Mouse (Mus musculus) neural tube, embryonic 11.5 days (tissue): ENCODE measurements around the gene Acvr1. TPM values are rescaled to one million over a fixed set of nuclear protein-coding genes. Genes with fewer than 3 reads are reported as not detected.

Experiments
- polyA plus RNA-seq: library from polyadenylated mRNA; unstranded; fragments of >200 nt; fragmentation: Nextera tagmentation; extraction: Ambion mirVana; gene quantifications from 2 replicates; pipeline ENCODE4 v1.2.1, GENCODE M21; 2014

The Acvr1 gene
- polyA plus RNA-seq, 1 experiment from 2014 or later = 6.6 TPM

Other genes starting within 250 kb of the Acvr1 start
- gene Acvr1c, start 209.3 kb downstream of the Acvr1 start, polyA plus RNA-seq = 0.19 and 0.53 TPM in 2 replicates
- not detected in 2 replicates for gene Gm17409, start 97.0 kb downstream of the Acvr1 start, polyA plus RNA-seq
- gene Upp2, start 141 bp upstream of the Acvr1 start, polyA plus RNA-seq = 7.0 and 8.8 TPM in 2 replicates